29 mouse cellular contexts compared by ENCODE assay signal in genomic region chr2:164619050-164619449, GRCm38 (mm10). TPM values are rescaled to one million over a fixed set of nuclear protein-coding genes. Genes with fewer than 3 reads are reported as not detected.
"Had no signal": no experiment of that assay in that cellular context is flagged by ENCODE, and none has a peak within 500 bp of the region (broad histone marks: within the 10 kb centered on the region; RNA-seq: fewer than 3 reads in every experiment).

No protein-coding gene starts in this region.

- H3K27me3 ChIP-seq: limb, embryonic 12.5 days; limb, embryonic 15.5 days had no signal

- H3K9me3 ChIP-seq: limb, embryonic 12.5 days; limb, embryonic 15.5 days had no signal

- H3K4me1 ChIP-seq: limb, embryonic 12.5 days; limb, embryonic 15.5 days had no signal

- DNase-seq: kidney, adult 18-20 months; kidney, adult 9 months; kidney, postnatal 14 days; kidney, postnatal 4 days; left cerebral cortex, postnatal 4 days; liver, postnatal 0 days; midbrain, embryonic 14.5 days; thymus, postnatal 25 days had no signal

- H3K27ac ChIP-seq: limb, embryonic 12.5 days; limb, embryonic 15.5 days; liver, embryonic 14.5 days had no signal

- H3K36me3 ChIP-seq: limb, embryonic 12.5 days; limb, embryonic 15.5 days had no signal

- H3K4me3 ChIP-seq: limb, embryonic 12.5 days; limb, embryonic 15.5 days had no signal

RNA-seq across cellular contexts. Expression of gene Wfdc8, which starts 5.6 kb away (rescaled TPM):
- total RNA-seq: layer of hippocampus, adult 18-20 months; layer of hippocampus, postnatal 14 days; left cerebral cortex, adult 8-10 months; left cerebral cortex, postnatal 14 days; left cerebral cortex, postnatal 4 days; megakaryocyte progenitor cell, adult 5-6 weeks; megakaryocyte-erythroid progenitor cell, adult 5-6 weeks; midbrain, postnatal 0 days had no signal
- polyA plus RNA-seq: intestine, embryonic 16.5 days; kidney, embryonic 16.5 days; limb, embryonic 12.5 days; limb, embryonic 15.5 days; liver, embryonic 11.5 days; liver, embryonic 14.5 days; liver, postnatal 0 days; lung, embryonic 16.5 days; midbrain, embryonic 11.5 days; midbrain, embryonic 14.5 days; midbrain, postnatal 0 days; neural tube, embryonic 11.5 days; neural tube, embryonic 14.5 days; small intestine, adult 2 months; spleen, adult 2 months; stomach, embryonic 16.5 days; thymus, postnatal 0 days had no signal

RNA-seq across cellular contexts. Expression of gene Wfdc6b, which starts 5.7 kb away (rescaled TPM):
- total RNA-seq: layer of hippocampus, adult 18-20 months; layer of hippocampus, postnatal 14 days; left cerebral cortex, adult 8-10 months; left cerebral cortex, postnatal 14 days; megakaryocyte progenitor cell, adult 5-6 weeks; megakaryocyte-erythroid progenitor cell, adult 5-6 weeks; midbrain, postnatal 0 days had no signal
- polyA plus RNA-seq: intestine, embryonic 16.5 days; kidney, embryonic 16.5 days; limb, embryonic 12.5 days; limb, embryonic 15.5 days; liver, embryonic 11.5 days; liver, embryonic 14.5 days; liver, postnatal 0 days; lung, embryonic 16.5 days; midbrain, embryonic 11.5 days; midbrain, embryonic 14.5 days; midbrain, postnatal 0 days; neural tube, embryonic 11.5 days; neural tube, embryonic 14.5 days; small intestine, adult 2 months; spleen, adult 2 months; stomach, embryonic 16.5 days; thymus, postnatal 0 days had no signal

RNA-seq across cellular contexts. Expression of gene Wfdc16, which starts 19.5 kb away (rescaled TPM):
- total RNA-seq: layer of hippocampus, adult 18-20 months; layer of hippocampus, postnatal 14 days; left cerebral cortex, adult 8-10 months; left cerebral cortex, postnatal 14 days; left cerebral cortex, postnatal 4 days; megakaryocyte-erythroid progenitor cell, adult 5-6 weeks; midbrain, postnatal 0 days had no signal
- polyA plus RNA-seq: intestine, embryonic 16.5 days; kidney, embryonic 16.5 days; limb, embryonic 12.5 days; limb, embryonic 15.5 days; liver, embryonic 11.5 days; liver, embryonic 14.5 days; liver, postnatal 0 days; lung, embryonic 16.5 days; midbrain, embryonic 11.5 days; midbrain, embryonic 14.5 days; midbrain, postnatal 0 days; neural tube, embryonic 11.5 days; neural tube, embryonic 14.5 days; small intestine, adult 2 months; spleen, adult 2 months; stomach, embryonic 16.5 days; thymus, postnatal 0 days had no signal

RNA-seq across cellular contexts. Expression of gene Eppin, which starts 25.7 kb away (rescaled TPM):
- total RNA-seq: layer of hippocampus, adult 18-20 months; layer of hippocampus, postnatal 14 days; left cerebral cortex, adult 8-10 months; left cerebral cortex, postnatal 14 days; left cerebral cortex, postnatal 4 days; megakaryocyte progenitor cell, adult 5-6 weeks; megakaryocyte-erythroid progenitor cell, adult 5-6 weeks; midbrain, postnatal 0 days had no signal
- polyA plus RNA-seq: intestine, embryonic 16.5 days; kidney, embryonic 16.5 days; limb, embryonic 12.5 days; limb, embryonic 15.5 days; liver, embryonic 11.5 days; liver, embryonic 14.5 days; liver, postnatal 0 days; lung, embryonic 16.5 days; midbrain, embryonic 11.5 days; midbrain, embryonic 14.5 days; midbrain, postnatal 0 days; neural tube, embryonic 11.5 days; neural tube, embryonic 14.5 days; small intestine, adult 2 months; spleen, adult 2 months; stomach, embryonic 16.5 days; thymus, postnatal 0 days had no signal

RNA-seq across cellular contexts. Expression of gene Wfdc6a, which starts 33.8 kb away (rescaled TPM):
- total RNA-seq: layer of hippocampus, adult 18-20 months; left cerebral cortex, adult 8-10 months; left cerebral cortex, postnatal 4 days; megakaryocyte progenitor cell, adult 5-6 weeks; megakaryocyte-erythroid progenitor cell, adult 5-6 weeks; midbrain, postnatal 0 days had no signal
- polyA plus RNA-seq: kidney, embryonic 16.5 days; limb, embryonic 12.5 days; liver, embryonic 11.5 days; liver, postnatal 0 days; midbrain, embryonic 11.5 days; midbrain, embryonic 14.5 days; midbrain, postnatal 0 days; neural tube, embryonic 11.5 days; neural tube, embryonic 14.5 days; small intestine, adult 2 months; thymus, postnatal 0 days had no signal
